Mouse (Mus musculus) mature B cell (primary cell): ENCODE results near the gene Ulk4.
"Not testable (repeated sequence)": the region's sequence is repeated elsewhere in the genome, so short reads cannot be mapped to it uniquely, and the experiment has no call there.

Experiments
- in situ Hi-C: fragments of 300-500 bp; cut with MboI; formaldehyde crosslinking; loops from 2 replicates; pipeline ENCODE4 v1.14.3; 2019

Gene Ulk4

GRCm38 (mm10) chr9:121064606-121065355, 212.2 kb downstream of the Ulk4 start:
- in situ Hi-C loops = no loop called here

DNA sequence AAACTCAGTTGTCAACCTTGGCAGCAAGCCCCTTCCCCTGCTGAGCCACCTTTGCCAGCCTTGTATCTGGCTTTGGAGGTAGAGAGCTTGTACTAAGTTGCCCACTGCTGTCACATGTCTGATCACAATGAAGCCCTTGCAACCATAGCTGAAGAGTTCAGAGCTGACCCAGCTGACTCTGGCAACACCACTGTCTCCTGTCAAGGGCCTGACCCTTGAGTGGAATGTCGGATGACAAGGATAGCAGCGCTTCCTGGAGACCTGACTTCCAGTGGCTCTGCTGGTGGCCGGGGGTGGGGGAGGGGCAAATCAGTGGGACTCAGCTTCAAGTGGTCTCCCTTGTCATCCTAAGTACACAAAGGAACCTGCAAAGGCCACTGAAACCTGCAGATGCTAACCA, 214.3 kb downstream of the Ulk4 start:
- in situ Hi-C loops = no loop called here

- in situ Hi-C loops = no loop called here
Observed at GRCm38 (mm10) chr9:121061820-121062623, 215.0 kb downstream of the Ulk4 start.

- in situ Hi-C loops = no loop called here
Observed at GRCm38 (mm10) chr9:121060331-121060730, 216.7 kb downstream of the Ulk4 start.

DNA sequence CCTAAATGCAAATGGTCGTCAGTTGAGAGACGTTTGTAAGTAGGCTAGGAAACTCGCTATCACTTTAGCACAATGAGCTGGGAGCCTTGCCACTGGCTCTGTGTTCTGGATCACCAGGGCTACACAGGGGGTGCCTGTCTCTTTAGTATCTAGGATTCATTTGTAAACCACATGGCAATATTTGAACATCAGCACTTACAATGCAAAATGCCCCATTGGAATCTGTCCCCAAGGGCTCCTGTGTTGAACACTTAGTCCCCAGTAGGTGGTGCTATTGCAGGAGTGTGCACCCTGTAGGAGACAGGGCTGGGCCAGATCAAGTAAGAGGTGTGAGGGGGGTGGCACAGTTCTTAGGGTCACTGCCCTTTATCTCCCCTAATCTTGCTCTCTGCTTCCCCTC, 217.7 kb downstream of the Ulk4 start:
- in situ Hi-C loops = no loop called here

DNA sequence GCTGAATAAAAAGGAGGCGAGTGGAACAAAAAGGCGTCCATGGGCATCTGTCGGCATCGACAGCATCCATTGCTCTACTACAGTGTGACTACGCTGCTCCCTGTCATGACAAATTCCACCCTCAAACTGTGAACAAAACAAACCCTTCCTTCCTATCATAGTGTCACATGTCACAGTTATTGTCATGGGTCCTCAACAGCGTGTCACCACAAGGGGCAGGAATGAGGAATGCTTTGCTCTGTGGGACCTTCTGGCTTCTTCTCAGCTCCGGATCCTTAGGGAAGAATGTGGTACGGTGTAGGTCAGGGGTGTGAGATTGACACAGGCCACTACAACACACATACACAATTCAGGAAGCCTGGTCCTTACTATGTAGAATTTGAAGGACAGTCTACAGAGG, 218.5 kb downstream of the Ulk4 start:
- in situ Hi-C loops = no loop called here

- in situ Hi-C loops = no loop called here
Observed at GRCm38 (mm10) chr9:121058116-121058515, 218.9 kb downstream of the Ulk4 start.

GRCm38 (mm10) chr9:121057401-121057800, 219.6 kb downstream of the Ulk4 start:
- in situ Hi-C loops = no loop called here

DNA sequence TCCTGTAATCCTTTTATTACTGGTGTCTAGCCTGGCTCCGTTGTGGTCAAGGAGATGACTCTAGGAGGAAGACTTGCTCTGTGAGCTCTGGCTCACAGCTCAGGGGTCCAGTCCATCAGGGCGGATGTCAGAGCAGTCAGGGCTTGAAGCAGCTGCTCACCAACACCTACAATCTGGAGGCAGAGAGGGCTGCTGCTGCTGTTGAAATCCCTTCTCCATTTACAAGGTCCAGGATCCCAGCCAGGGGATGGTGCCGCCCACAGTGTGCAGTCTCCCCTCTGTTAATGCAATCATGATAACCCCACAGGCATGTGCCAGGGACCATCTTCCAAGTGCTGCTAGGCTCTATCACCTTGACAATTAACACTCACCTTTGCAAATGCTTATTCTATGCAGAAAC, 220.5 kb downstream of the Ulk4 start:
- in situ Hi-C loops = no loop called here

DNA sequence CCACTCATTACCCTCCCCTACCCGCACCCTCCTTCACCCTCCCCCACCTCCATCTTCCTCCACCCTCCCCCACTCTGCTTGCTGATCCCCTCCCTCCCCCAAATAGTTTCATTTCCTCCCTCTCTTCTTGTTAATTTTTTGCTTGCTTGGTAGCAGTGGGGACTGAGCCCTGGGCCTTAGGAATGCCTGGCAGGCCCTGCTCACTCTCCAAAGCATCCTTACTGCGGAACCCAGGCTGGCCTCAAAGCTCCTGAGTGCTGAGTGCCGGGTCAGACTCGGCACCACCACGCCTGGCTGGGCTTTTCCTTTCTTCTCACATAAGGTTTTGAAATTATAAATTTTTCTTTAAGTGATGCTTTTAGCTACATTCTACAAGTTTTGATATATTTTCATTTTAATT, 221.0 kb downstream of the Ulk4 start:
- in situ Hi-C loops = no loop called here

DNA sequence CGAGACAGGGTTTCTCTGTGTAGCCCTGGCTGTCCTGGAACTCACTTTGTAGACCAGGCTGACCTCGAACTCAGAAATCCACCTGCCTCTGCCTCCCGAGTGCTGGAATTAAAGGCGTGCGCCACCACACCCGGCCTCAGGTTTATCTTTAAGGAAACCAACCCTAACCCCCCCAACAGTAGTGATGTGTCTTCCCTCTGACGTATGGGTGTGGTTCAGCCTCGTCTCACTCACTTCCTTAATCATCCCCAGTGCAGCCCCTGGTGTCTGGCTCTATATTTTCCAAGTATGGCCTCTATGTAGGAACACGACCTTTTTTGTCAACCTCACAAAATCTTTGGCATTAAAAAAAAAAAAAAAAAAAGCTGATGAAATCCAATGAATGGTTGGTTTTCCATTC, 231.3 kb downstream of the Ulk4 start:
- in situ Hi-C loops = not testable (repeated sequence)

DNA sequence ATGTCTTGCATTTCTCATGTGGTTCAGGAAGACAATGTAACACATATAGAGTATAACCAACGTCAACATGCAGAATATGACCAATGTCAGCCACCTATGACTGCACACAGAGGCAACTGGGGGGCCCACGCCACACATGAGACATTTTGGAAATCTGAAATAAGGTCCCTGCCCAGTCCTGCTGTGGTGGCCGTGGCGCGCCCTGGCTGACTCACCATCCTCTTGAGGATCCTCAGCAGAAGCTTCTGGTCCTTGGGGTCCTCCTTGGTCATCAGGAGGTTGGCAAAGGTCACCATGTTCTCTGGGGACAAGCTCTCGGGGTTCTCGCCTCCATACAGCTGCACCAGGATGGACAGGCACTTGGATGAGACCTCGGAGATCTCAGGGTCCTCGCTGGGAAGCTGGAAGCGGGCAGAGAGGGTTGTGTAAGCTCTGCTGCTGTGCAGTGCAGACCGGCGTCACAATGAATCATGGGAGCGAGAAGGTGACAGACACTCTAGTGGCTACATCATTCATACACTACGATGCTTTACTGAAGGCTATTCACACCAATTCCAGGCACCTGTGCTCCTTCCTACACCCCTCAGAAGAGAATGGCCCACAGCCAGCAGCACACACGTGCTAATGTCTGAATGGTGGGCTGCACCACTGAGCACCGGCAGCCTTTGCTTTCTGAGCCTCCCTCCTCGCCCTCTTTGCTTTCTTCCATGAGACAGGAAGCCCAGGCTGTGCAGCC, 232.4 kb downstream of the Ulk4 start:
- in situ Hi-C loops = no loop called here

GRCm38 (mm10) chr9:121043021-121043420, 234.0 kb downstream of the Ulk4 start:
- in situ Hi-C loops = no loop called here

DNA sequence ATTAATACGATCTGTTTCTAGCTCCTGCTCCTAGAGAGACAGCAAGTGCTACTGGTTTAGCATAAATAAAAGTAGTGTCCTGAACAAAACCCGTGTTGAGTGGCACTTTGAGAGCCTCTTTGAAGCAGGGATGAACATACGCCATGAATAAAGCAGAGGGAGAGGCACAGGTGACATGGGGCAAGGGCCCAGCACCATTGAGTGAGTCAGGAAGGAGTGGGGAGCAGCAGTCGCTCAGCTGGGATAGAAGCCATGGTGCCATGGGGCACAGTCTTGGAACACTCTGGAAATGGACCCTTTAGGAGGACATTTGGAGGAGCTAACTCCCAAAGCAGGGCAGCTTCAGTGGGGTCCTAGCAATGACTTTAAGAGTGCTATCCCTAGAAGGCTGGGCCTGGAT, 238.6 kb downstream of the Ulk4 start:
- in situ Hi-C loops = no loop called here

DNA sequence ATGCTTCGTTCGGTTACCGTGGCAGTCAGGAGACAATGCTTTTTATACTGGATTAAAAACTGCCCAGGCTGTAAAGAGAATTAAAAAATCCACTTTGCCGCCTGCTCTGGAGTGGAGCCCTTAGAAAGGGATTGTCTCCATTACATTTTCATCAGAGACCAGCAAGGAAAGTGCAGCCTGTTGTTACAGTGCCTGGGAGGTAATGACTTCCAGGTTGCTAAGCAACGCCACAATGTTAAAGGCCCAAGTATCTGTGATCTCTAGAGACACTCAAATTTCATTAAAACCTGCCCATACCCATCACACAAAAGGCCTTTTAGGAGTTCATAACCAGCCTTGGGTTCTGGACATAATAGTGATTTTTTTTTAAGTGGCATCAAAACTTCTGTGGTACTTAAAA, 239.0 kb downstream of the Ulk4 start:
- in situ Hi-C loops = no loop called here

DNA sequence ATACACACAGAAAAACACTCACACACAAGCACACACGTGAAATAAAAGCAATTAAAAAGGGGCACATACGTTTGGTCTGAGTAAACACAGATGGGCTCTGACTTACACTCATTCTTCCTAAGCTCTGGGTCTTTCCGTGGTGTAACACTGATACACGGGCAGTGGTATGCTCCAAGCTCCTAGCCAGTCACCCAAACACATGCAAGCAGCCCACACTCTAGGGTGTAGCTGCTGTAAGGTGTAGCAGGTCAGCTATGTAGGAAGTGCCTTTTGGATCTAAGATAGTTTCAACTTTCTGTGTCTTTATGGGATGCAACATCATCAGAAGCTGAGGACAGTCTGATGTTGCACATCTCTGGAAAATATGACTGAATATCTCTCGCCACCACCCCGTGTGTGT, 241.7 kb downstream of the Ulk4 start:
- in situ Hi-C loops = no loop called here

- in situ Hi-C loops = no loop called here
Observed at GRCm38 (mm10) chr9:121033596-121033995, 243.4 kb downstream of the Ulk4 start.

DNA sequence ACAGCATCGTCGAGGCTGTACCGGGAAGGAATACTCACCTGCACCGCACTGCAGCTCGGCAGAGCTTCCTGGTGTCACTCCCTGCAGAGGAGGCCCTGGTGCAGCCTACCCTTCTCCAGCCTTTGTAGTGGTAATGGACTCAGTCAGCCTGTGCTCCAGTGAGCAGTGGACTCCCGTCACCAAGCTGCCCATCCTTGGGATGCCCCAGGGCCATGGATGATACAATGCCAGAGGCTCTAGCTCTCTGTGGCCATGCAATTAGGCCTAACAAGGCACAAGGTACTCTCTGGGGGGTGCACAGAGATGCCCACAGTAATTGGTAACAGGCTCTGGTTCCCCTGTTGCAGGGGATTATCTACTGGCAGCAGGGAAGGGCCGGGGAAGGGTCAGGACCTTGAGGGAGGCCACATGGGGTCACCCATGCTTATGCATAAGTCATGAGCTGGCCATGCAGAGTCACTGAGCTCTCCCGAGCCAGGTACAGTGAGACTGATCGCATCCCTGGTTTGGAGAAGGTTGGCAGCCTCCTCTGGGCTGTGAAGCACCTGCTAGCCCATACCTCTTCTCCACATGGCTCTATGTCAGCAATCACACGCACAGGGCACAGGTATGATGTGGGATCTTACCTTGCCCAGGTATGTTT, 244.6 kb downstream of the Ulk4 start:
- in situ Hi-C loops = no loop called here

DNA sequence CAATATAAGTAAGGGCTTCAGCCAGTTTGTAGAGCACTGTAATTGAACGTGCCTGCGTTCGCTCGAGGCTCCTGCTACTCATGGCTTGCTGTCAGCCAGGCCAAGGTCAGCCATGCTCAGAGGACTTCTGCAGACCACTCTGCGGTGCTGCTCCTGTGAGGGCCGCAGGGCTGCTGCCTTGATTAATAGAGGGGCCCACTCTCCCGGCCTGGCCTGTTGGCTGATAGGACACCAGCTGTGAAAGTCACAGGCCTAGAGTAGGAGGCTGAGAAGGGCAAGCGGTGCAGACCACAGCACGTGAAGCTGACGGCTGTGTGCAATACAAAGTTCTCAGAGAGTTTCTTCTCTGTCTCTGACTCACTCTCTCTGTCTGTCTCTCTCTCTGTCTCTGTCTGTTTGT, 246.0 kb downstream of the Ulk4 start:
- in situ Hi-C loops = no loop called here

DNA sequence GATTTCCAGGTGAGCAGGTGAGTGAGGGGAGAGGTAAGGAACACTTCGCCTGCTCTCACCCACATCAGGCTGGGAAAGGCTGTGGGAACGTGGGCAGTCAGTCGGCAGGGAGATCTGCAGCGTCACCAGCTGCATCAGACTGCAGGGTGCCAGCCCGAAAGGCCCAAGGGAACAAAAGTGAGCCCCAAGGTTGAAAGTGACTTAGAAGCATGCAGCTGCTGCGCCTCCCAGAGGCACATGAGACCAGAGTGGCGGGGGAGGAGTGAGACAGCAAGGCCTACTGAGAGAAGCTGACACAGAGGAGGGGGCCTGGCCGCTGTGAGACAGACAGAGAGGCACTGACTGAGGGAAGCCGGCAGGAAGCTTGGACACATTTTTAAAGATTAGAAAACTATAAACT, 247.2 kb downstream of the Ulk4 start:
- in situ Hi-C loops = no loop called here

DNA sequence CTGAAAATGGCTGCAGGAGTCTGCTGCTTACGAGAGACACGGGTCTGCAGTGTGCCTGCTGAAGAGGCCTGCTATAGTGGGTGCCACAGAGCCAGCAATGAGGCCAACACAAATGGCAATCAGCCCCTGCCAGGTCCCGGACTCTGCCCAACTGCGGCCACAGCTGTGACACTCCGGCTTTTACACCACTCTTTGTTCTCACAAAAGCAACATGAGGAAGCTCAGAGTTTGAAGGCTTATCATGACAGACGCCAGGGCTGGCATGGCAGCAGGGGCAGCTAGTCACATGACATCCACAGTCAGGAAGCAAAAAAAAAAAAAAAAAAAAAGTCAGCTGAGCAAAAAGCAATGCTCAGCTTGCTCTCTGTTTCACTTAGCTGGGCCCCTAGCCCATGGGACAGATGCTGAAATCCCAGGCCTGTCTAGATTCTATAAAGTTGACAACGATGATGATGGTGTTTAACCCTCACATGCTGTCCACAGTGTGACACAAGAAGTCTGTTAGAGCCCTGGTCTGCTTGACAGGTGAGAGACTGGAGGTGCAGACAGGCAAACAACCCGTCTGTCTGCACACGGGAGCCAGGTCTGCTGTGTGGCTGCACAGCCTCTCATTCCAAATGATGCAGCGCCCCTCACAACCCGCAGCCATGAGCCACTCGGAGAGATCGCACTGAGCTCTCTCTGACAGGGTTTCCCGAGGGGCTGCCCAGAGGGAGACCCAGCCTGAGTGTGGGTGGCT, 253.3 kb downstream of the Ulk4 start:
- in situ Hi-C loops = no loop called here

- in situ Hi-C loops = no loop called here
Observed at GRCm38 (mm10) chr9:121020360-121020759, 256.6 kb downstream of the Ulk4 start.
